Mouse (Mus musculus) midbrain, embryonic 11.5 days (tissue): ENCODE data around the gene Olfr982. TPM values are rescaled to one million over a fixed set of nuclear protein-coding genes. Genes with fewer than 3 reads are reported as not detected.

Experiments
- ATAC-seq: fragments of 200-750 bp; cut with Nextera tagmentation; 2 replicates; pipeline ENCODE4 v1.8.0; 2017; ENCODE audit warnings: moderate TSS enrichment, moderate library complexity; ENCODE audit not compliant: low FRiP score
- DNase-seq: peaks from one replicate; pipeline ENCODE4 v3.0.0; 2015; ENCODE audit warnings: low spot score; ENCODE audit errors: missing footprints
- H3K27ac ChIP-seq: fragments of 300-500 bp; sonication (generic); 2 replicates; pipeline ENCODE4 v1.5.1; 2014; ENCODE audit warnings: low read depth, low read length
- H3K27me3 ChIP-seq: fragments of 300-500 bp; sonication (generic); 2 replicates; pipeline ENCODE4 v1.6.1; 2014; ENCODE audit warnings: mild to moderate bottlenecking, low read length, moderate library complexity, mixed read lengths; ENCODE audit not compliant: control insufficient read depth, insufficient read depth
- H3K36me3 ChIP-seq: fragments of 300-500 bp; sonication (generic); 2 replicates; pipeline ENCODE4 v1.6.1; 2014; ENCODE audit warnings: mild to moderate bottlenecking, low read length, moderate library complexity, mixed read lengths; ENCODE audit not compliant: control insufficient read depth, insufficient read depth
- H3K4me1 ChIP-seq: fragments of 300-500 bp; sonication (generic); 2 replicates; pipeline ENCODE4 v1.6.1; 2014; ENCODE audit warnings: low read length; ENCODE audit not compliant: control insufficient read depth, insufficient read depth
- H3K4me2 ChIP-seq: fragments of 300-500 bp; sonication (generic); 2 replicates; pipeline ENCODE4 v1.6.1; 2014; ENCODE audit warnings: mild to moderate bottlenecking, moderate library complexity
- H3K4me3 ChIP-seq: fragments of 300-500 bp; sonication (generic); 2 replicates; pipeline ENCODE4 v1.5.1; 2014; ENCODE audit warnings: low read depth, low read length
- H3K9ac ChIP-seq: fragments of 300-500 bp; sonication (generic); 2 replicates; pipeline ENCODE4 v1.6.1; 2014; ENCODE audit warnings: low read length
- H3K9me3 ChIP-seq: fragments of 300-500 bp; sonication (generic); 2 replicates; pipeline ENCODE4 v1.6.1; 2016; ENCODE audit warnings: low read length; ENCODE audit not compliant: control insufficient read depth
- WGBS: fragments of 180-500 bp; shearing (Covaris S2); extraction: QIAGEN DNeasy Blood & Tissue Kit; methylation state at CpG from one replicate; pipeline ENCODE4 v1.1.7; 2014; 5-methylcytosine and 5-hydroxymethylcytosine counted together
- polyA plus RNA-seq: library from polyadenylated mRNA; unstranded; fragments of >200 nt; fragmentation: Nextera tagmentation; extraction: Ambion mirVana; gene quantifications from 2 replicates; pipeline ENCODE4 v1.2.1, GENCODE M21; 2014

Olfr982 gene
- not detected in 2 replicates for polyA plus RNA-seq

DNA sequence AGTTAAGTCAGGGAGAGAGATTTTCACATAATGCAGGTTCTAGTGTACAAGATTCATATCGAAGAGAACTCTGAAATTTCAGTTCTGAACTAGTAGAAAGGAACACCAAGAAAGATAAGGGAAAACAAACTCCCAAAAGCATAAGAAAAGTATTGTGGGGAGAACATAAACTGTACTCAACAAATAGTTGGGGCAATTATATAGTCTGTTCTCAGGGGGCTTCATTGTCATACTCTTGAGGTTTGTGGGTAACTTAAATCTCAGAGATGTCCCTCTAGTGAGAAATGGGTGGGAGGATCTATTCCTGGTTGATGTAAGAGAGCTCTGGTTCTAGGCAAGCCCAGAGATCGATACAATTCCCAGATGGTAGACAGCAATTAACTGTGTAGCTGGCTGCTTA is at the start of gene Olfr982:
Gene Olfr982 (plus strand): TSS at position 301 of the 400 bp plus-strand sequence.
- no peaks in the 10 kb centered on the region for H3K4me1 ChIP-seq
- DNase-seq = no peak
- WGBS = 95% methylated on average over 2 of the region's 2 CpGs
- H3K9ac ChIP-seq = no peak within 1 kb of the TSS
- H3K4me2 ChIP-seq = no peak within 1 kb of the TSS
- no peak within 1 kb of the TSS for H3K27ac ChIP-seq
- no peaks in the 10 kb centered on the region for H3K27me3 ChIP-seq
- no peaks in the 10 kb centered on the region for H3K36me3 ChIP-seq
- no peak for ATAC-seq
- no peaks in the 10 kb centered on the region for H3K9me3 ChIP-seq
- no peak within 1 kb of the TSS for H3K4me3 ChIP-seq

DNA sequence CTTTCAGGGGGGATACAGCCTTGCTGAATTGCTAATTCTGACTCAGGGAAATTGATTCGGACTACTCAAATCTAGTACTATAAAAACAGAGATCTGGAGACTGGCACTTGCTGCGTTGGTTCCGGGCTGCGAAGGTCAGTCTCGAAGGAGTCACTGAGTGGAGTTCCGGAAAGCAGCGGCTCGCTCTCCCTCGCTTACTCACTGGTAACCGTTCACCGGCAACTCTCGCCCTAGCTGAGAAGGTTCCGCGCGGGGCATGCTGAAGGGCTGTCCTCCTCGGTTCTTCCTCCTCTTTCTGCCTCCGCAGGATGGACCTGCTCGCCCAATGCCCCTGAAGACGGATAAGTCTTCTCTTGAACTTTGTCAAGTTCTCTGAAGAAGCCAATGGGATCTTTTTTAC is 23.5 kb upstream of the Olfr982 start:
- no peak for DNase-seq
- Histone ChIP-seq H3K4me2 (no peak overlapping the region), H3K9me3 (no peaks in the 10 kb centered on the region), H3K27ac (no peak overlapping the region), H3K4me1 (no peaks in the 10 kb centered on the region), H3K4me3 (no peak overlapping the region), H3K27me3 (no peaks in the 10 kb centered on the region), H3K36me3 (no peaks in the 10 kb centered on the region), H3K9ac (no peak overlapping the region)
- WGBS = 92% methylated on average over 19 of the region's 19 CpGs
- ATAC-seq = no peak

DNA sequence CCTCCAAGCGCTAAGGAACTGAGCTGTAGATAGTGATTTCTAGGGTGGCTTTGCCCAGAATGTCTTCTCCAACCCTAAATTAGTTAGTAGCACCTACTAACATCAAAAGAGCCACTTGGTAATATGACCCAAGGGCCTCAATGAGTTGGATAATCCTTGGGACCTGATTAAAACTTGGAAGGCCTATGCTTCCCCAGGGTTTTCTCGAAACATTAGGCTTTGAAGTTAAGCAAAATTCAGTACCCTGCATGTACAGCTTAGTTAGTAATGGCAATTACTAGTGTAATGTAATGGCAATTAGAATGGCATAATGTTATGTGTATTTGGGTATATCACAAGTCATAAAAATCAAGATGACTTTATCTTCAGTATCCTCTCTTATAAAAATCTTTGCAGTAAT is 19.9 kb downstream of the Olfr982 start, which contains the start of gene Olfr983:
Gene Olfr983 (minus strand): TSS at position 101 of the 400 bp plus-strand sequence.
- H3K4me1 ChIP-seq = no peaks in the 10 kb centered on the region
- no peak for ATAC-seq
- no peaks in the 10 kb centered on the region for H3K9me3 ChIP-seq
- H3K4me3 ChIP-seq = no peak within 1 kb of the TSS
- 77% methylated on average over 2 of the region's 2 CpGs for WGBS
- no peak for DNase-seq
- H3K27me3 ChIP-seq = no peaks in the 10 kb centered on the region
- no peak within 1 kb of the TSS for H3K27ac ChIP-seq
- no peak within 1 kb of the TSS for H3K9ac ChIP-seq
- no peaks in the 10 kb centered on the region for H3K36me3 ChIP-seq
- H3K4me2 ChIP-seq = no peak within 1 kb of the TSS

DNA sequence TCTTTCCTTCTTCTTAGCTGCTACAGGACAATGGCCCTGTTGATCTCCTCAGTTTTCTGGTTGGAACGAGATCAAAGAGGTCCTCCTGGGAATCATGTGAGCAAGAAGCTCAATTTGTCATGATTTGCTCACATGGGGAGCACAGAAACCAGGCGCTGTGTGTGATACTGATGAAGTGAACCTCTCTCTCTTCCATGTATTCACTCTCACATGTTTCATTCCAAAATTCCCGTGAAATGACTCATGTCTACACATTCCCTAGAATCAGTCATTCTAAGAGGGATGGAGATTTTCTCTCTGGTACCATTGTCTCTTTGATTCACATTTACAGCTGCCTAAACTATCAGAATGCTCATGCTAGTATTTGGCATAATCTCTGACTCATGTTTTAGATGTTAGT is 21.1 kb downstream of the Olfr982 start:
- WGBS = 69% methylated on average over 3 of the region's 3 CpGs
- Histone ChIP-seq H3K4me2 (no peak overlapping the region), H3K4me3 (no peak overlapping the region), H3K9me3 (no peaks in the 10 kb centered on the region), H3K27ac (no peak overlapping the region), H3K9ac (no peak overlapping the region), H3K36me3 (no peaks in the 10 kb centered on the region), H3K4me1 (no peaks in the 10 kb centered on the region), H3K27me3 (no peaks in the 10 kb centered on the region)
- DNase-seq (no peak), ATAC-seq (no peak)

DNA sequence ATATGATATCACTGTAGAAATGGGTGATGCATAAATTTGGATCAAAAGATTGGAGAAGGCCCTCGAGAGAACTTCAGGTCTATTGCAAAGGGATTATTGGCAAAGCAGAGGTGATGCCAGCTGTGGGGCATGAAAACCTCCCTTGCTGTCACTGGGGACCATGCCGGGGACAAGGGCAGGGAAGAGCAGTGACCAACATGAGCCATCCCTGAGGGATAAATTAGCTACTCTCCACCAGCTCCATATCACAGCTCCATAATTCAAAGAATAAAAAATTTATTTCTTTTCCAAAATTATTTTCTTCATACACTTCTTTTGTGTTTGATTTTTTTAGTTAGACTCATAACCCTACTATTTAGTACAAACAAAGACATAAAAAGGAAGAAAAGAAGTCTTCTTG is 40.5 kb downstream of the Olfr982 start, which contains the start of gene Olfr984:
Gene Olfr984 (minus strand): TSS at position 101 of the 400 bp plus-strand sequence.
- Histone ChIP-seq H3K4me2 (no peak within 1 kb of the TSS), H3K4me1 (no peaks in the 10 kb centered on the region), H3K9me3 (no peaks in the 10 kb centered on the region), H3K9ac (no peak within 1 kb of the TSS), H3K4me3 (no peak within 1 kb of the TSS), H3K27me3 (no peaks in the 10 kb centered on the region), H3K27ac (no peak within 1 kb of the TSS), H3K36me3 (no peaks in the 10 kb centered on the region)
- 87% methylated on average over 2 of the region's 2 CpGs for WGBS
- no peak for ATAC-seq
- no peak for DNase-seq

DNA sequence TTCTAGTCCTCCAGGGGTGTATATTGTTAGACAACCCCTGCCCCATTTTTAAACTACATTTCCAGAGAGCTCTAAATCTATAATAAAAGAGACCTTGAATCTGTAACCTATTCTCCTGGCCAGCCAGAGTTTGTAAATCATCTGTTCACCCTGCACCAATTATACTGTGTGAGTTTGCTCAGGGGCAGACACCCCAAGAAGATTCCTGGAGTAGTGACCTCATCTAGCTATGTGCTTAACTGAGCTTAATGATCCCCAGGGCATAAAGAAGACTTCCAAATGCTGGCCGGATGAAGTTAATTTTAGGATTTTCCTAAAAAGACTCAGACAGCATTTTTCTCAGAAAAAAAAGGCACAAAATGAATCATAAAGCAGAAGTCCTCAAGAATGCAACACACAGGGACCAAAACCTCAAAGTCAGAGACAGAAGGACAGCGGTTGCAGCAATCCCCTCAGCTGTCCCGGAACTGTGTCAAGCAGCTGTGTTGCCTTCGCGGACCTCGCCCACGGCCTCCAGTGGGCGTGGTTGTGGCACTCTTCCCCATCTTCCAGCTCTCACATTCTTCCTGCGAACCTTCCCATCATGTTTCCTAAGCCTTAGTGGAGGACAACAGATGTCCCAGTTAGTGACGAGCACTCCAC is 43.1 kb downstream of the Olfr982 start:
- Histone ChIP-seq H3K4me3 (no peak overlapping the region), H3K27ac (no peak overlapping the region), H3K27me3 (no peaks in the 10 kb centered on the region), H3K9ac (no peak overlapping the region), H3K36me3 (no peaks in the 10 kb centered on the region), H3K4me1 (no peaks in the 10 kb centered on the region), H3K9me3 (no peaks in the 10 kb centered on the region), H3K4me2 (no peak overlapping the region)
- ATAC-seq = no peak
- DNase-seq = no peak
- 73% methylated on average over 10 of the region's 10 CpGs for WGBS

DNA sequence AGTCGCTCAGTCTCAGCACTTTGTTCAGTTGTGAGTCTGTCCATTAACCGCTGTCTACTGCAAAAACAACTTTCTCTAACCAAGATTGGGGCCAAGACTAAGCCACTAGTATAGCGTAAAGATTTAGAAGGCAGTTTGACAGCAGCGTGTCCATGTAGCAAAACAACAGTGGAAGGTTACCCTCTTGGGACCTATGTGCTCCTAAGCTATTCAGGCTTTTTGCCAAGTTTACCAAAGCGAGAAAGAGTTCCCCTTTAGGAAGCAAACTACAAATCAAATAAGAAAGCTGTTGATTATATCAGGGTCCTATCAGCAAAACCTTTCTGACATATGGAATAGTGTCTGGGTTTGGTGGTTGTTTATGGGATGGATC is 43.6 kb downstream of the Olfr982 start:
- Histone ChIP-seq H3K9ac (no peak overlapping the region), H3K36me3 (no peaks in the 10 kb centered on the region), H3K4me2 (no peak overlapping the region), H3K9me3 (no peaks in the 10 kb centered on the region), H3K27ac (no peak overlapping the region), H3K4me3 (no peak overlapping the region), H3K27me3 (no peaks in the 10 kb centered on the region), H3K4me1 (no peaks in the 10 kb centered on the region)
- 85% methylated on average over 5 of the region's 5 CpGs for WGBS
- ATAC-seq (no peak), DNase-seq (no peak)

Other genes starting within 250 kb of the Olfr982 start
- not detected in 2 replicates for gene Olfr971, start 237.0 kb upstream of the Olfr982 start, polyA plus RNA-seq
- gene Olfr972, start 207.4 kb upstream of the Olfr982 start, polyA plus RNA-seq = not detected in 2 replicates
- not detected in 2 replicates for gene Olfr229, start 166.5 kb upstream of the Olfr982 start, polyA plus RNA-seq
- not detected in 2 replicates for gene Olfr974, start 136.3 kb upstream of the Olfr982 start, polyA plus RNA-seq
- not detected in 2 replicates for gene Olfr975, start 121.8 kb upstream of the Olfr982 start, polyA plus RNA-seq
- gene Olfr976, start 112.7 kb upstream of the Olfr982 start, polyA plus RNA-seq = not detected in 2 replicates
- gene Olfr978, start 81.7 kb upstream of the Olfr982 start, polyA plus RNA-seq = not detected in 2 replicates
- gene Olfr979, start 70.4 kb upstream of the Olfr982 start, polyA plus RNA-seq = not detected in 2 replicates
- not detected in 2 replicates for gene Olfr980, start 64.2 kb upstream of the Olfr982 start, polyA plus RNA-seq
- not detected in 2 replicates for gene Olfr981, start 52.4 kb upstream of the Olfr982 start, polyA plus RNA-seq
- not detected in 2 replicates for gene Olfr983, start 19.8 kb downstream of the Olfr982 start, polyA plus RNA-seq
- not detected in 2 replicates for gene Olfr984, start 40.4 kb downstream of the Olfr982 start, polyA plus RNA-seq
- gene Olfr985, start 56.4 kb downstream of the Olfr982 start, polyA plus RNA-seq = not detected in 2 replicates
- gene Tmem225, start 74.3 kb downstream of the Olfr982 start, polyA plus RNA-seq = not detected in 2 replicates
- not detected in 2 replicates for gene Olfr986, start 107.1 kb downstream of the Olfr982 start, polyA plus RNA-seq
- 6.8 and 7.3 TPM in 2 replicates for gene Zfp202, start 118.5 kb downstream of the Olfr982 start, polyA plus RNA-seq
- gene Scn3b, start 195.4 kb downstream of the Olfr982 start, polyA plus RNA-seq = 18.6 and 21.2 TPM in 2 replicates